25 mouse cellular contexts compared by ENCODE assay signal in the genomic region with DNA sequence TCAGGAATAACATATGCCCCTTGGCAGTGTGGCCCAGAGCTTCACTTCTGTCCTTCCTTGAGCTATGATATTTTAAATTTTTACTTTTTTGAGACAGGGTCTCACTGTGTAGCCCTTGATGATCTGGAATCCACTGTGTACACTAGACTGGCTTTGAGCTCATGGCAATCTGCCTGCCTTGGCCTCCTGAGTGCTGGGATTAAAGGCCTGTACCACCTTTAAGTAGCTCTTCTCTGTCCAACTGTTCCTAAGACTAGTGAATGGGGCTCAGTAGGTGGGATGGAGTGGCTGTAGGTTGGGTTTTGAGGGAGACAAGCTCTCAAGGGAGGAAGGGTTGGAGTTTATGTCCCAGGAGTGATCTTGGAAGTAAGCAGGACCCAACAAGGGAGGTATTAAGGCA. TPM values are rescaled to one million over a fixed set of nuclear protein-coding genes. Genes with fewer than 3 reads are reported as not detected.
DNase-seq lines count a peak whose midpoint lies in the region; TF ChIP-seq lines count a peak whose summit lies in the region.
"Had no signal": no experiment of that assay in that cellular context is flagged by ENCODE, and none has a peak within 500 bp of the region (broad histone marks: within the 10 kb centered on the region; RNA-seq: fewer than 3 reads in every experiment).

No protein-coding gene starts in this region.

- peaks cover 6% of the 10 kb centered on the region for H3K27me3 ChIP-seq in heart, embryonic 10.5 days (ENCODE audit: insufficient read depth, poor library complexity, severe bottlenecking)
- no peaks in the 10 kb centered on the region for H3K27me3 ChIP-seq in CH12.LX (replicated peaks)
- H3K27me3 ChIP-seq: embryonic facial prominence, embryonic 13.5 days; embryonic facial prominence, embryonic 15.5 days; Patski had no signal

- no peak overlapping the region for H3K4me3 ChIP-seq in heart, embryonic 10.5 days
- H3K4me3 ChIP-seq in CH12.LX (replicated peaks in 1 of 3; ENCODE audit: low read depth in 2 of 3, low read length in 2 of 3, poor library complexity in 1 of 3): no peak overlapping the region
- no peak overlapping the region for H3K4me3 ChIP-seq in brown adipose tissue, adult 24 weeks (ENCODE audit: insufficient read depth, low read depth, low read length)
- H3K4me3 ChIP-seq: embryonic facial prominence, embryonic 13.5 days; embryonic facial prominence, embryonic 15.5 days; erythroblast, embryonic 14.5 days; forebrain, embryonic 10.5 days; forebrain, embryonic 12.5 days had no signal

- no peaks in the 10 kb centered on the region for H3K79me2 ChIP-seq in CH12.LX (replicated peaks; ENCODE audit: control insufficient read depth, extremely low read depth, insufficient read depth, poor library complexity, severe bottlenecking)

- TF ChIP-seq CTCF in CH12.LX (conservative IDR thresholded peaks at IDR 0.05 in 1 of 2, IDR thresholded peaks at IDR 0.05 in 1 of 2; ENCODE audit: low read depth in 2 of 2, low read length in 2 of 2): no peak

- no peak for TF ChIP-seq RAD21 in CH12.LX (IDR thresholded peaks at IDR 0.05; ENCODE audit: low read depth, low read length)

- H3K9ac ChIP-seq in CH12.LX (ENCODE audit: insufficient read depth, low read depth): no peak overlapping the region
- H3K9ac ChIP-seq: embryonic facial prominence, embryonic 13.5 days; embryonic facial prominence, embryonic 15.5 days; forebrain, embryonic 12.5 days had no signal

- no peak overlapping the region for H3K27ac ChIP-seq in heart, embryonic 10.5 days
- no peak overlapping the region for H3K27ac ChIP-seq in CH12.LX (ENCODE audit: insufficient read depth, low read depth)
- H3K27ac ChIP-seq in brown adipose tissue, adult 24 weeks (replicated peaks; ENCODE audit: low read depth, low read length): peak overlapping the region; percentile 52
- H3K27ac ChIP-seq: embryonic facial prominence, embryonic 13.5 days; embryonic facial prominence, embryonic 15.5 days; forebrain, embryonic 10.5 days; forebrain, embryonic 12.5 days had no signal

- no peaks in the 10 kb centered on the region for H3K9me3 ChIP-seq in heart, embryonic 10.5 days
- H3K9me3 ChIP-seq in CH12.LX (replicated peaks; ENCODE audit: low read length): no peaks in the 10 kb centered on the region
- H3K9me3 ChIP-seq: embryonic facial prominence, embryonic 13.5 days; embryonic facial prominence, embryonic 15.5 days; forebrain, embryonic 10.5 days; forebrain, embryonic 12.5 days had no signal

- dilution Hi-C loops in CH12.LX (cut with MboI; ENCODE audit: extremely low pct_ligation_motif_present, extremely low pct_unique_long_range_greater_than_20kb, low sequenced_read_pairs): no loop called here

- H3K4me1 ChIP-seq in heart, embryonic 10.5 days: peaks cover 20% of the 10 kb centered on the region
- peaks cover 0 to 6% of the 10 kb centered on the region in 2 experiments; a peak in 2 of 4 replicates for H3K4me1 ChIP-seq in CH12.LX (ENCODE audit: control insufficient read depth in 1 of 2, insufficient read depth in 2 of 2)
- peaks cover 11% of the 10 kb centered on the region; the same call in 1 of the 2 replicates for H3K4me1 ChIP-seq in brown adipose tissue, adult 24 weeks (ENCODE audit: control insufficient read depth, insufficient read depth, insufficient read length, low read length)
- H3K4me1 ChIP-seq: forebrain, embryonic 12.5 days had no signal

- TF ChIP-seq POLR2A in CH12.LX (IDR thresholded peaks at IDR 0.05; ENCODE audit: low read depth, low read length): no peak

- peak; percentile 48 for DNase-seq in heart, adult 11 months
- DNase-seq in heart, embryonic 10.5 days (ENCODE audit: low spot score): no peak
- no peak for DNase-seq in CH12.LX (ENCODE audit: extremely low read depth)
- no peak for DNase-seq in spleen, postnatal 36 days (ENCODE audit: low spot score in 2 of 2)
- DNase-seq: adrenal gland, adult 8-10 months; adrenal gland, postnatal 14 days; adrenal gland, postnatal 36 days; B cell, adult 2 months; cerebellum, adult 11 months; cerebellum, adult 18-20 months; cerebellum, adult 8-10 months; cerebellum, adult 9-11 months; cerebellum, postnatal 14 days; cerebellum, postnatal 36 days; embryo, embryonic 11 days had no signal

- no peak for TF ChIP-seq EP300 in CH12.LX (IDR thresholded peaks at IDR 0.05; ENCODE audit: low read length)

- no peak overlapping the region for H3K4me2 ChIP-seq in CH12.LX (ENCODE audit: insufficient read depth, low read depth, poor library complexity, severe bottlenecking)
- H3K4me2 ChIP-seq: embryonic facial prominence, embryonic 13.5 days; embryonic facial prominence, embryonic 15.5 days; forebrain, embryonic 12.5 days had no signal

- in situ Hi-C loops in CH12.LX (cut with MboI; ENCODE audit: low pct_ligation_motif_present, low pct_unique_long_range_greater_than_20kb, low sequenced_read_pairs): no loop called here

- H3K36me3 ChIP-seq in heart, embryonic 10.5 days: peaks cover 36% of the 10 kb centered on the region
- peaks cover 25 to 40% of the 10 kb centered on the region in 2 experiments for H3K36me3 ChIP-seq in CH12.LX (replicated peaks in 1 of 2; ENCODE audit: control insufficient read depth in 1 of 2, insufficient read depth in 1 of 2, low read length in 1 of 2)

TF ChIP-seq in CH12.LX, 34 proteins besides CTCF, POLR2A, EP300 and RAD21:
- no peak for TF ChIP-seq ZC3H11A (IDR thresholded peaks at IDR 0.05; ENCODE audit: low read depth, low read length)
- TF ChIP-seq POLR2AphosphoS2 (IDR thresholded peaks at IDR 0.05; ENCODE audit: low read depth, low read length): peak; percentile 69
- no peak for TF ChIP-seq UBTF (IDR thresholded peaks at IDR 0.05; ENCODE audit: low read depth, low read length)
- TF ChIP-seq NELFE (IDR thresholded peaks at IDR 0.05; ENCODE audit: low read depth, low read length): no peak
- no peak for TF ChIP-seq BHLHE40 (IDR thresholded peaks at IDR 0.05; ENCODE audit: low read depth, low read length)
- no peak for TF ChIP-seq MAFK (IDR thresholded peaks at IDR 0.05; ENCODE audit: insufficient replicate concordance, low read length)
- TF ChIP-seq SMC3 (IDR thresholded peaks at IDR 0.05; ENCODE audit: low read depth, low read length): no peak
- no peak for TF ChIP-seq HCFC1 (IDR thresholded peaks at IDR 0.05; ENCODE audit: low read depth, low read length)

RNA-seq across cellular contexts. Expression of a gene that starts 27.0 kb away (rescaled TPM):
- 132 and 134 TPM in 2 replicates for polyA plus RNA-seq in heart, embryonic 10.5 days (2016; fragmentation: Nextera tagmentation; extraction: Ambion mirVana)
- total RNA-seq in CH12.LX (2012; rRNA removed) (73.6 and 89.1 TPM in 2 replicates), CH12.LX (2014; rRNA removed) (52.5 and 62.3 TPM in 2 replicates)
- polyA plus RNA-seq in CH12.LX (2012; ENCODE audit: insufficient read length, low read depth): 77.3 and 91.5 TPM in 2 replicates
- 133 and 153 TPM in 2 replicates for polyA plus RNA-seq in brown adipose tissue, adult 24 weeks (2012; ENCODE audit: insufficient read depth, insufficient read length, missing spikeins)

RNA-seq across cellular contexts. Expression of a gene that starts 27.1 kb away (rescaled TPM):
- polyA plus RNA-seq in heart, embryonic 10.5 days (2016; fragmentation: Nextera tagmentation; extraction: Ambion mirVana): 66.0 and 67.5 TPM in 2 replicates
- total RNA-seq in CH12.LX (2012; rRNA removed) (47.6 and 61.6 TPM in 2 replicates), CH12.LX (2014; rRNA removed) (45.1 and 51.4 TPM in 2 replicates)
- 75.7 and 76.8 TPM in 2 replicates for polyA plus RNA-seq in CH12.LX (2012; ENCODE audit: insufficient read length, low read depth)
- polyA plus RNA-seq in brown adipose tissue, adult 24 weeks (2012; ENCODE audit: insufficient read depth, insufficient read length, missing spikeins): 12.9 and 17.1 TPM in 2 replicates

RNA-seq across cellular contexts. Expression of a gene that starts 43.0 kb away (rescaled TPM):
- polyA plus RNA-seq in heart, embryonic 10.5 days (2016; fragmentation: Nextera tagmentation; extraction: Ambion mirVana): 0.05 and 0.10 TPM in 2 replicates
- total RNA-seq in CH12.LX (2012; rRNA removed) (0.04 and 0.08 TPM in 2 replicates), CH12.LX (2014; rRNA removed) (not detected in 2 replicates)
- polyA plus RNA-seq in CH12.LX (2012; ENCODE audit: insufficient read length, low read depth): 0.04 TPM in 1 of 2 replicates, not detected in the other
- 7.1 and 8.0 TPM in 2 replicates for polyA plus RNA-seq in brown adipose tissue, adult 24 weeks (2012; ENCODE audit: insufficient read depth, insufficient read length, missing spikeins)
- total RNA-seq: common myeloid progenitor, adult 5-6 weeks had no signal
- polyA plus RNA-seq: activated CD4-positive, CD25-positive, alpha-beta regulatory T cell, adult 4 months; CD4-positive, CD25-positive, alpha-beta regulatory T cell, adult 4 months; erythroblast, embryonic 14.5 days had no signal
